Mouse (Mus musculus) liver, embryonic 16.5 days (tissue): ENCODE measurements around the gene Gtf3c2. TPM values are rescaled to one million over a fixed set of nuclear protein-coding genes. Genes with fewer than 3 reads are reported as not detected.
"Not testable (repeated sequence)": the region's sequence is repeated elsewhere in the genome, so short reads cannot be mapped to it uniquely, and the experiment has no call there.

ENCODE experiments used
- ATAC-seq: fragments of 200-750 bp; cut with Nextera tagmentation; 2 replicates; pipeline ENCODE4 v1.8.0; 2017; ENCODE audit warnings: low read depth, mild to moderate bottlenecking, moderate number of reproducible peaks, moderate library complexity
- H3K27ac ChIP-seq: fragments of 300-500 bp; sonication (generic); 2 replicates; pipeline ENCODE4 v1.5.1; 2014; ENCODE audit warnings: mild to moderate bottlenecking, low read length
- H3K27me3 ChIP-seq: fragments of 300-500 bp; sonication (generic); 2 replicates; pipeline ENCODE4 v1.6.1; 2014; ENCODE audit warnings: low read depth, low read length, mixed read lengths; ENCODE audit not compliant: control insufficient read depth, insufficient read depth
- H3K36me3 ChIP-seq: fragments of 300-500 bp; sonication (generic); 2 replicates; pipeline ENCODE4 v1.6.1; 2014; ENCODE audit warnings: mild to moderate bottlenecking; ENCODE audit not compliant: control insufficient read depth, insufficient read depth
- H3K4me1 ChIP-seq: fragments of 300-500 bp; sonication (generic); 2 replicates; pipeline ENCODE4 v1.6.1; 2014; ENCODE audit warnings: low read depth, low read length, mixed read lengths; ENCODE audit not compliant: control insufficient read depth
- H3K4me2 ChIP-seq: fragments of 300-500 bp; sonication (generic); 2 replicates; pipeline ENCODE4 v1.6.1; 2014; ENCODE audit warnings: low read depth, low read length, mixed read lengths
- H3K4me3 ChIP-seq: fragments of 300-500 bp; sonication (generic); 2 replicates; pipeline ENCODE4 v1.5.1; 2014; ENCODE audit warnings: low read depth, mild to moderate bottlenecking, low read length
- H3K9ac ChIP-seq: fragments of 300-500 bp; sonication (generic); 2 replicates; pipeline ENCODE4 v1.6.1; 2014; ENCODE audit warnings: low read depth, low read length
- H3K9me3 ChIP-seq: fragments of 300-500 bp; sonication (generic); replicated peaks from 2 replicates; pipeline ENCODE4 v1.6.1; 2016; ENCODE audit warnings: low read length; ENCODE audit not compliant: control insufficient read depth
- WGBS: fragments of 180-500 bp; shearing (Covaris S2); extraction: QIAGEN DNeasy Blood & Tissue Kit; methylation state at CpG from one replicate; pipeline ENCODE4 v1.1.7; 2014; ENCODE audit not compliant: insufficient replicate concordance; 5-methylcytosine and 5-hydroxymethylcytosine counted together
- polyA plus RNA-seq: library from polyadenylated mRNA; unstranded; fragments of >200 nt; fragmentation: Nextera tagmentation; extraction: Ambion mirVana; gene quantifications from 2 replicates; pipeline ENCODE4 v1.2.1, GENCODE M21; 2015

The Gtf3c2 gene
- polyA plus RNA-seq, 1 experiment from 2014 or later = 32.2 TPM

- H3K27me3 ChIP-seq = no peaks in the 10 kb centered on the region
- no peaks in the 10 kb centered on the region for H3K9me3 ChIP-seq
- peak overlapping the region; percentile 39 for H3K9ac ChIP-seq
- H3K36me3 ChIP-seq = no peaks in the 10 kb centered on the region; the same call in 1 of the 2 replicates
- 17% methylated on average over 7 of the region's 7 CpGs for WGBS
- H3K4me1 ChIP-seq = peaks cover 31% of the 10 kb centered on the region
- H3K4me3 ChIP-seq = peak overlapping the region; percentile 100
- peak overlapping the region; percentile 91 for H3K4me2 ChIP-seq
- peak; percentile 33 for ATAC-seq
- peak overlapping the region; percentile 84 for H3K27ac ChIP-seq
Observed at GRCm38 (mm10) chr5:31218294-31218693, 38.4 kb upstream of the Gtf3c2 start.

- H3K4me1 ChIP-seq = peaks cover 30% of the 10 kb centered on the region
- H3K4me2 ChIP-seq, ATAC-seq, H3K27ac ChIP-seq, H3K27me3 ChIP-seq, H3K4me3 ChIP-seq, H3K36me3 ChIP-seq, H3K9me3 ChIP-seq, H3K9ac ChIP-seq: not testable (repeated sequence)
- 72% methylated on average over 6 of the region's 6 CpGs for WGBS
Observed at GRCm38 (mm10) chr5:31216554-31216953, 36.6 kb upstream of the Gtf3c2 start.

GRCm38 (mm10) chr5:31204421-31204820 lies 24.5 kb upstream of the Gtf3c2 start:
- Histone ChIP-seq H3K4me1 (peaks cover 11% of the 10 kb centered on the region), H3K9me3 (no peaks in the 10 kb centered on the region), H3K36me3 (peaks cover 50% of the 10 kb centered on the region), H3K27ac (no peak overlapping the region), H3K9ac (no peak overlapping the region), H3K4me2 (no peak overlapping the region), H3K4me3 (no peak overlapping the region), H3K27me3 (no peaks in the 10 kb centered on the region)
- WGBS = 85% methylated on average over 6 of the region's 6 CpGs
- ATAC-seq = no peak

GRCm38 (mm10) chr5:31203866-31204265 lies 23.9 kb upstream of the Gtf3c2 start:
- ATAC-seq = no peak
- no peak overlapping the region for H3K4me2 ChIP-seq
- no peaks in the 10 kb centered on the region for H3K27me3 ChIP-seq
- H3K4me1 ChIP-seq = peaks cover 11% of the 10 kb centered on the region
- no peak overlapping the region for H3K27ac ChIP-seq
- H3K36me3 ChIP-seq = peaks cover 56% of the 10 kb centered on the region
- H3K4me3 ChIP-seq = no peak overlapping the region
- 89% methylated on average over 2 of the region's 2 CpGs for WGBS
- no peaks in the 10 kb centered on the region for H3K9me3 ChIP-seq
- H3K9ac ChIP-seq = no peak overlapping the region

- Histone ChIP-seq H3K4me2 (peak overlapping the region; percentile 87), H3K27me3 (no peaks in the 10 kb centered on the region), H3K9me3 (no peaks in the 10 kb centered on the region), H3K36me3 (peaks cover 63% of the 10 kb centered on the region), H3K4me3 (peak overlapping the region; percentile 85), H3K9ac (no peak overlapping the region; the same call in 1 of the 2 replicates), H3K4me1 (peaks cover 11% of the 10 kb centered on the region), H3K27ac (peak overlapping the region; percentile 79)
- 81% methylated on average over 7 of the region's 7 CpGs for WGBS
- no peak for ATAC-seq
Observed at GRCm38 (mm10) chr5:31202933-31203332, 23.0 kb upstream of the Gtf3c2 start.

- Histone ChIP-seq H3K9ac (peak within 1 kb of the TSS; percentile 83), H3K4me2 (peak within 1 kb of the TSS; percentile 87), H3K4me3 (peak within 1 kb of the TSS; percentile 85), H3K4me1 (peaks cover 11% of the 10 kb centered on the region), H3K27me3 (no peaks in the 10 kb centered on the region), H3K9me3 (no peaks in the 10 kb centered on the region), H3K27ac (peak within 1 kb of the TSS; percentile 84), H3K36me3 (peaks cover 63% of the 10 kb centered on the region)
- 1% methylated on average over 53 of the region's 53 CpGs for WGBS
- peak; percentile 99 for ATAC-seq
Observed at GRCm38 (mm10) chr5:31201742-31202590, 22.0 kb upstream of the Gtf3c2 start, which contains the start of gene Zfp513. Gene Zfp513, minus strand, starts transcription at chr5:31202303.

GRCm38 (mm10) chr5:31201042-31201741 lies 21.2 kb upstream of the Gtf3c2 start:
- ATAC-seq = no peak
- H3K9ac ChIP-seq = peak overlapping the region; percentile 83
- H3K27ac ChIP-seq = peak overlapping the region; percentile 84
- peaks cover 11% of the 10 kb centered on the region for H3K4me1 ChIP-seq
- 18% methylated on average over 13 of the region's 13 CpGs for WGBS
- H3K36me3 ChIP-seq = peaks cover 66% of the 10 kb centered on the region
- peak overlapping the region; percentile 85 for H3K4me3 ChIP-seq
- no peaks in the 10 kb centered on the region for H3K9me3 ChIP-seq
- no peaks in the 10 kb centered on the region for H3K27me3 ChIP-seq
- peak overlapping the region; percentile 55 for H3K4me2 ChIP-seq

- no peak for ATAC-seq
- no peak overlapping the region for H3K4me3 ChIP-seq
- no peak overlapping the region for H3K27ac ChIP-seq
- peaks cover 11% of the 10 kb centered on the region for H3K4me1 ChIP-seq
- no peaks in the 10 kb centered on the region for H3K27me3 ChIP-seq
- H3K4me2 ChIP-seq = no peak overlapping the region
- WGBS = 87% methylated on average over 27 of the region's 27 CpGs
- no peaks in the 10 kb centered on the region for H3K9me3 ChIP-seq
- no peak overlapping the region for H3K9ac ChIP-seq
- H3K36me3 ChIP-seq = peaks cover 68% of the 10 kb centered on the region
Observed at GRCm38 (mm10) chr5:31200327-31200768, 20.4 kb upstream of the Gtf3c2 start.

- Histone ChIP-seq H3K4me3 (no peak overlapping the region), H3K9ac (no peak overlapping the region), H3K4me1 (peaks cover 11% of the 10 kb centered on the region), H3K36me3 (peaks cover 66% of the 10 kb centered on the region), H3K9me3 (no peaks in the 10 kb centered on the region), H3K27ac (no peak overlapping the region), H3K4me2 (no peak overlapping the region), H3K27me3 (no peaks in the 10 kb centered on the region)
- no peak for ATAC-seq
- WGBS = 74% methylated on average over 9 of the region's 9 CpGs
Observed at GRCm38 (mm10) chr5:31199893-31200292, 19.9 kb upstream of the Gtf3c2 start.
